In genomic region chr19:6272738-6273137, GRCm38 (mm10) we compare ENCODE assay signal across 14 mouse cellular contexts. TPM values are rescaled to one million over a fixed set of nuclear protein-coding genes. Genes with fewer than 3 reads are reported as not detected.
A peak's percentile ranks its signal among the peaks of the same experiment; 100 is the strongest.
DNase-seq lines count a peak whose midpoint lies in the region; ATAC-seq and TF ChIP-seq lines count a peak whose summit lies in the region.
"Had no signal": no experiment of that assay in that cellular context is flagged by ENCODE, and none has a peak within 500 bp of the region (broad histone marks: within the 10 kb centered on the region; RNA-seq: fewer than 3 reads in every experiment).

No protein-coding gene starts in this region.

- no peaks in the 10 kb centered on the region for H3K79me2 ChIP-seq in heart, adult 2 months (replicated peaks; ENCODE audit: control insufficient read depth, insufficient read depth, low read length)

- H3K36me3 ChIP-seq in heart, adult 2 months (ENCODE audit: control insufficient read depth, insufficient read depth, low read length), result no peaks in the 10 kb centered on the region
- H3K36me3 ChIP-seq in lung, embryonic 14.5 days (ENCODE audit: insufficient read depth), result no peaks in the 10 kb centered on the region
- no peaks in the 10 kb centered on the region for H3K36me3 ChIP-seq in forebrain, embryonic 10.5 days (replicated peaks)
- no peaks in the 10 kb centered on the region for H3K36me3 ChIP-seq in forebrain, postnatal 0 days (ENCODE audit: insufficient read depth)

- 30% methylated on average over 4 of the region's 4 CpGs for WGBS in heart, adult 2 months
- WGBS in lung, embryonic 14.5 days, result 69% methylated on average over 4 of the region's 4 CpGs
- 84% methylated on average over 4 of the region's 4 CpGs for WGBS in forebrain, embryonic 10.5 days
- 77% methylated on average over 4 of the region's 4 CpGs for WGBS in forebrain, postnatal 0 days

- no peaks in the 10 kb centered on the region for H3K9me3 ChIP-seq in lung, embryonic 14.5 days (ENCODE audit: low read depth, low read length)
- no peaks in the 10 kb centered on the region for H3K9me3 ChIP-seq in forebrain, embryonic 10.5 days
- H3K9me3 ChIP-seq in forebrain, postnatal 0 days (ENCODE audit: low read length), result no peaks in the 10 kb centered on the region

- no peak for TF ChIP-seq EP300 in heart, adult 2 months (IDR thresholded peaks at IDR 0.05; ENCODE audit: insufficient read depth, low read depth, low read length)

- TF ChIP-seq CTCF in heart, adult 2 months (IDR thresholded peaks at IDR 0.05), result no peak
- TF ChIP-seq CTCF in lung, embryonic 14.5 days (IDR thresholded peaks at IDR 0.05; ENCODE audit: low read depth), result no peak
- TF ChIP-seq CTCF in forebrain, postnatal 0 days (IDR thresholded peaks at IDR 0.05; ENCODE audit: low read depth), result no peak

- no peak for DNase-seq in heart, adult 2 months
- no peak for DNase-seq in heart, postnatal 36 days
- DNase-seq in lung, embryonic 14.5 days, result peak; percentile 42
- no peak for DNase-seq in lung, postnatal 4 days
- peak; percentile 69 to 77 for DNase-seq in heart, adult 9 months (ENCODE audit: low spot score in 2 of 2)
- DNase-seq in skeletal muscle tissue, adult 2 months (ENCODE audit: low read depth, low spot score), result peak; percentile 56
- DNase-seq in forebrain, embryonic 10.5 days (ENCODE audit: extremely low spot score, low spot score), result no peak
- DNase-seq in forebrain, postnatal 0 days, result no peak
- DNase-seq: cerebellum, postnatal 25 days; liver, postnatal 0 days; thymus, postnatal 25 days had no signal

- H3K4me1 ChIP-seq in heart, adult 2 months (ENCODE audit: control insufficient read depth, insufficient read depth, low read length), result peaks cover 13% of the 10 kb centered on the region
- peaks cover 2% of the 10 kb centered on the region; the same call in 1 of the 2 replicates for H3K4me1 ChIP-seq in lung, embryonic 14.5 days (ENCODE audit: insufficient read depth)
- peaks cover 35% of the 10 kb centered on the region for H3K4me1 ChIP-seq in forebrain, embryonic 10.5 days
- peaks cover 9% of the 10 kb centered on the region; the same call in 1 of the 2 replicates for H3K4me1 ChIP-seq in forebrain, postnatal 0 days (ENCODE audit: insufficient read depth)

- no peak overlapping the region for H3K9ac ChIP-seq in heart, adult 2 months (ENCODE audit: low read depth, low read length)
- no peak overlapping the region for H3K9ac ChIP-seq in lung, embryonic 14.5 days
- no peak overlapping the region for H3K9ac ChIP-seq in forebrain, postnatal 0 days
- H3K9ac ChIP-seq: liver, postnatal 0 days had no signal

- ATAC-seq in lung, embryonic 14.5 days (ENCODE audit: insufficient read depth), result no peak
- no peak for ATAC-seq in forebrain, postnatal 0 days
- ATAC-seq: hindbrain, embryonic 16.5 days; liver, postnatal 0 days; midbrain, embryonic 16.5 days had no signal

- H3K4me2 ChIP-seq in lung, embryonic 14.5 days, result no peak overlapping the region
- no peak overlapping the region for H3K4me2 ChIP-seq in forebrain, postnatal 0 days (ENCODE audit: low read depth)

- no peaks in the 10 kb centered on the region for H3K27me3 ChIP-seq in heart, adult 2 months (ENCODE audit: control insufficient read depth, insufficient read depth, low read length)
- no peaks in the 10 kb centered on the region for H3K27me3 ChIP-seq in lung, embryonic 14.5 days (ENCODE audit: insufficient read depth, low read length)
- H3K27me3 ChIP-seq in forebrain, embryonic 10.5 days (ENCODE audit: poor library complexity, severe bottlenecking), result no peaks in the 10 kb centered on the region
- H3K27me3 ChIP-seq in forebrain, postnatal 0 days (ENCODE audit: insufficient read depth, low read length), result no peaks in the 10 kb centered on the region

- intact Hi-C loops in heart, adult 2 months (cut with DNase I), result no loop called here
- intact Hi-C loops in heart, postnatal 36 days (cut with DNase I), result no loop called here

- H3K27ac ChIP-seq in heart, adult 2 months, result peak overlapping the region; percentile 77
- no peak overlapping the region for H3K27ac ChIP-seq in lung, embryonic 14.5 days (ENCODE audit: low read depth)
- H3K27ac ChIP-seq in forebrain, embryonic 10.5 days, result no peak overlapping the region
- no peak overlapping the region for H3K27ac ChIP-seq in forebrain, postnatal 0 days (ENCODE audit: low read depth, low read length)

- TF ChIP-seq POLR2A in heart, adult 2 months (IDR thresholded peaks at IDR 0.05; ENCODE audit: insufficient read depth, low read depth, low read length), result 0 out of 2 replicates have a peak, but pooled peaks have one; percentile 19

- no peak overlapping the region for H3K4me3 ChIP-seq in heart, adult 2 months
- no peak overlapping the region for H3K4me3 ChIP-seq in lung, embryonic 14.5 days (ENCODE audit: low read depth, low read length)
- H3K4me3 ChIP-seq in forebrain, embryonic 10.5 days, result no peak overlapping the region
- H3K4me3 ChIP-seq in forebrain, postnatal 0 days (ENCODE audit: low read depth, low read length), result no peak overlapping the region

RNA-seq across cellular contexts. Expression of gene Ehd1, which starts 3.8 kb away (rescaled TPM):
- 100 to 1,000 TPM in 1 of 2 experiments, 10 to 100 TPM in 1; 98.0 to 120 TPM for total RNA-seq in heart, adult 2 months (2021)
- polyA plus RNA-seq in heart, adult 2 months (2012; rRNA removed), result 111 and 142 TPM in 2 replicates
- total RNA-seq in heart, postnatal 36 days (2021), result 100 to 1,000 TPM; 105 to 151 TPM
- 50.3 and 53.2 TPM in 2 replicates for polyA plus RNA-seq in lung, embryonic 14.5 days (2014; fragmentation: Nextera tagmentation; extraction: Ambion mirVana)
- polyA plus RNA-seq in forebrain, embryonic 10.5 days (2016; fragmentation: Nextera tagmentation; extraction: Ambion mirVana), result 76.8 and 82.1 TPM in 2 replicates
- 91.9 and 120 TPM in 2 replicates for total RNA-seq in forebrain, postnatal 0 days (2014; rRNA removed)
- polyA plus RNA-seq in forebrain, postnatal 0 days (2015; fragmentation: Nextera tagmentation; extraction: Ambion mirVana), result 69.9 and 75.4 TPM in 2 replicates

RNA-seq across cellular contexts. Expression of gene Atg2a, which starts 31.3 kb away (rescaled TPM):
- total RNA-seq in heart, adult 2 months (2021), result 10 to 100 TPM; 20.5 to 24.5 TPM
- 26.3 and 26.7 TPM in 2 replicates for polyA plus RNA-seq in heart, adult 2 months (2012; rRNA removed)
- 10 to 100 TPM; 24.5 to 25.9 TPM for total RNA-seq in heart, postnatal 36 days (2021)
- 11.9 and 13.0 TPM in 2 replicates for polyA plus RNA-seq in lung, embryonic 14.5 days (2014; fragmentation: Nextera tagmentation; extraction: Ambion mirVana)
- 11.1 and 11.4 TPM in 2 replicates for polyA plus RNA-seq in forebrain, embryonic 10.5 days (2016; fragmentation: Nextera tagmentation; extraction: Ambion mirVana)
- 21.0 and 26.7 TPM in 2 replicates for total RNA-seq in forebrain, postnatal 0 days (2014; rRNA removed)
- polyA plus RNA-seq in forebrain, postnatal 0 days (2015; fragmentation: Nextera tagmentation; extraction: Ambion mirVana), result 5.9 and 7.6 TPM in 2 replicates

RNA-seq across cellular contexts. Expression of gene Cdc42bpg, which starts 33.5 kb away (rescaled TPM):
- total RNA-seq in heart, adult 2 months (2021), result 10 to 100 TPM; 11.7 to 13.9 TPM
- 7.0 and 7.7 TPM in 2 replicates for polyA plus RNA-seq in heart, adult 2 months (2012; rRNA removed)
- 10 to 100 TPM; 10.9 to 11.9 TPM for total RNA-seq in heart, postnatal 36 days (2021)
- 0.82 and 1.2 TPM in 2 replicates for polyA plus RNA-seq in lung, embryonic 14.5 days (2014; fragmentation: Nextera tagmentation; extraction: Ambion mirVana)
- 0.23 and 0.24 TPM in 2 replicates for polyA plus RNA-seq in forebrain, embryonic 10.5 days (2016; fragmentation: Nextera tagmentation; extraction: Ambion mirVana)
- 3.1 and 4.7 TPM in 2 replicates for total RNA-seq in forebrain, postnatal 0 days (2014; rRNA removed)
- polyA plus RNA-seq in forebrain, postnatal 0 days (2015; fragmentation: Nextera tagmentation; extraction: Ambion mirVana), result 0.11 and 0.23 TPM in 2 replicates

RNA-seq across cellular contexts. Expression of gene Ppp2r5b, which starts 37.1 kb away (rescaled TPM):
- 10 to 100 TPM; 34.8 to 35.1 TPM for total RNA-seq in heart, adult 2 months (2021)
- polyA plus RNA-seq in heart, adult 2 months (2012; rRNA removed), result 36.8 and 40.6 TPM in 2 replicates
- total RNA-seq in heart, postnatal 36 days (2021), result 10 to 100 TPM; 34.5 to 35.3 TPM
- 16.4 and 19.3 TPM in 2 replicates for polyA plus RNA-seq in lung, embryonic 14.5 days (2014; fragmentation: Nextera tagmentation; extraction: Ambion mirVana)
- polyA plus RNA-seq in forebrain, embryonic 10.5 days (2016; fragmentation: Nextera tagmentation; extraction: Ambion mirVana), result 21.6 and 24.4 TPM in 2 replicates
- 196 and 203 TPM in 2 replicates for total RNA-seq in forebrain, postnatal 0 days (2014; rRNA removed)
- 144 and 159 TPM in 2 replicates for polyA plus RNA-seq in forebrain, postnatal 0 days (2015; fragmentation: Nextera tagmentation; extraction: Ambion mirVana)

RNA-seq across cellular contexts. Expression of gene Gpha2, which starts 46.6 kb away (rescaled TPM):
- total RNA-seq in heart, adult 2 months (2021), result not detected
- polyA plus RNA-seq in heart, adult 2 months (2012; rRNA removed), result 0.27 TPM in 1 of 2 replicates, not detected in the other
- not detected for total RNA-seq in heart, postnatal 36 days (2021)
- polyA plus RNA-seq in lung, embryonic 14.5 days (2014; fragmentation: Nextera tagmentation; extraction: Ambion mirVana), result 0.54 and 0.78 TPM in 2 replicates
- 0.58 TPM in 1 of 2 replicates, not detected in the other for polyA plus RNA-seq in forebrain, embryonic 10.5 days (2016; fragmentation: Nextera tagmentation; extraction: Ambion mirVana)
- not detected in 2 replicates for total RNA-seq in forebrain, postnatal 0 days (2014; rRNA removed)
- 0.50 TPM in 1 of 2 replicates, not detected in the other for polyA plus RNA-seq in forebrain, postnatal 0 days (2015; fragmentation: Nextera tagmentation; extraction: Ambion mirVana)
- total RNA-seq: left cerebral cortex, adult 18-20 months had no signal
- polyA plus RNA-seq: hindbrain, embryonic 16.5 days; liver, postnatal 0 days; midbrain, embryonic 16.5 days had no signal

Comparison
In these comparisons a context has a peak if more than half of its experiments do, and no peak if none do; other contexts are left out.
1. DNase-seq: peak in lung, embryonic 14.5 days (single experiment), heart, adult 9 months (2 of 2) and skeletal muscle tissue, adult 2 months (single experiment); none in heart, adult 2 months (0 of 2), heart, postnatal 36 days (0 of 2), lung, postnatal 4 days (0 of 2), forebrain, embryonic 10.5 days (single experiment) and forebrain, postnatal 0 days (single experiment).